Mouse (Mus musculus) hindbrain, embryonic 14.5 days (tissue): ENCODE measurements around the gene Gm12216. TPM values are rescaled to one million over a fixed set of nuclear protein-coding genes. Genes with fewer than 3 reads are reported as not detected.

Experiments used
- ATAC-seq: fragments of 200-750 bp; cut with Nextera tagmentation; 2 replicates; pipeline ENCODE4 v1.8.0; 2017; ENCODE audit warnings: moderate number of reproducible peaks, mild to moderate bottlenecking, moderate TSS enrichment, moderate library complexity; ENCODE audit not compliant: low FRiP score
- DNase-seq: peaks from one replicate; pipeline ENCODE4 v3.0.0-alpha.2; 2015; ENCODE audit warnings: low spot score
- H3K27ac ChIP-seq: fragments of 300-500 bp; sonication (generic); 2 replicates; pipeline ENCODE4 v1.5.1; 2014; ENCODE audit warnings: mild to moderate bottlenecking, moderate library complexity
- H3K27me3 ChIP-seq: fragments of 300-500 bp; sonication (generic); 2 replicates; pipeline ENCODE4 v1.6.1; 2014; ENCODE audit warnings: mild to moderate bottlenecking, low read length, mixed read lengths; ENCODE audit not compliant: control insufficient read depth, insufficient read depth
- H3K36me3 ChIP-seq: fragments of 300-500 bp; sonication (generic); replicated peaks from 2 replicates; pipeline ENCODE4 v1.6.1; 2014; ENCODE audit not compliant: control insufficient read depth, insufficient read depth
- H3K4me1 ChIP-seq: fragments of 300-500 bp; sonication (generic); replicated peaks from 2 replicates; pipeline ENCODE4 v1.6.1; 2014; ENCODE audit warnings: antibody characterized with exemption, low read length, mixed read lengths; ENCODE audit not compliant: control insufficient read depth, insufficient read depth
- H3K4me2 ChIP-seq: fragments of 300-500 bp; sonication (generic); replicated peaks from 2 replicates; pipeline ENCODE4 v1.6.1; 2014; ENCODE audit warnings: mild to moderate bottlenecking, moderate library complexity
- H3K4me3 ChIP-seq: fragments of 300-500 bp; sonication (generic); replicated peaks from 2 replicates; pipeline ENCODE4 v1.5.1; 2014; ENCODE audit warnings: mild to moderate bottlenecking, low read length
- H3K9ac ChIP-seq: fragments of 300-500 bp; sonication (generic); 2 replicates; pipeline ENCODE4 v1.6.1; 2014
- H3K9me3 ChIP-seq: fragments of 300-500 bp; sonication (generic); 2 replicates; pipeline ENCODE4 v1.6.1; 2016; ENCODE audit warnings: low read length; ENCODE audit not compliant: control insufficient read depth
- WGBS: fragments of 180-500 bp; shearing (Covaris S2); extraction: QIAGEN DNeasy Blood & Tissue Kit; methylation state at CpG from one replicate; pipeline ENCODE4 v1.1.7; 2014; 5-methylcytosine and 5-hydroxymethylcytosine counted together
- microRNA-seq: library from miRNA; unstranded; fragments of <30 nt; microRNA quantifications from one replicate; pipeline ENCODE4, GENCODE M21; 2016
- polyA plus RNA-seq: library from polyadenylated mRNA; unstranded; fragments of >200 nt; fragmentation: Nextera tagmentation; extraction: Ambion mirVana; gene quantifications from 2 replicates; pipeline ENCODE4 v1.2.1, GENCODE M21; 2014

Gene Gm12216
- polyA plus RNA-seq, 1 experiment from 2014 or later: not detected

GRCm38 (mm10) chr11:53734431-53734830, 124.6 kb downstream of the Gm12216 start:
- H3K9ac ChIP-seq: no peak overlapping the region
- DNase-seq: no peak
- H3K4me1 ChIP-seq: no peaks in the 10 kb centered on the region
- ATAC-seq: no peak
- no peak overlapping the region for H3K4me2 ChIP-seq
- H3K9me3 ChIP-seq: no peaks in the 10 kb centered on the region
- 83% methylated on average over 2 of the region's 2 CpGs for WGBS
- H3K36me3 ChIP-seq: no peaks in the 10 kb centered on the region
- H3K27me3 ChIP-seq: no peaks in the 10 kb centered on the region
- no peak overlapping the region for H3K27ac ChIP-seq
- H3K4me3 ChIP-seq: no peak overlapping the region

- Histone ChIP-seq H3K9me3 (no peaks in the 10 kb centered on the region), H3K27ac (no peak overlapping the region), H3K36me3 (no peaks in the 10 kb centered on the region), H3K4me2 (no peak overlapping the region), H3K27me3 (no peaks in the 10 kb centered on the region), H3K4me3 (no peak overlapping the region), H3K9ac (no peak overlapping the region), H3K4me1 (no peaks in the 10 kb centered on the region)
- ATAC-seq (no peak), DNase-seq (no peak)
- 85% methylated on average over 7 of the region's 7 CpGs for WGBS
Observed at GRCm38 (mm10) chr11:53733824-53734223, 125.2 kb downstream of the Gm12216 start.

Small RNA genes within 50 kb of the gene (microRNA-seq; reads per million reads assigned to microRNA genes)
- gene Mir7671: not detected

Other genes with a start within 250 kb of the Gm12216 start
- gene Il4, start 240.6 kb downstream of the Gm12216 start, polyA plus RNA-seq: 8.3 and 8.5 TPM in 2 replicates
- gene Il13, start 224.6 kb downstream of the Gm12216 start, polyA plus RNA-seq: not detected in 2 replicates
- 10.7 and 10.8 TPM in 2 replicates for gene Rad50, start 151.9 kb downstream of the Gm12216 start, polyA plus RNA-seq
- not detected in 2 replicates for gene Il5, start 138.5 kb downstream of the Gm12216 start, polyA plus RNA-seq
- gene Irf1, start 89.2 kb downstream of the Gm12216 start, polyA plus RNA-seq: 2.7 and 3.1 TPM in 2 replicates
- gene Gm17334, start 86.1 kb downstream of the Gm12216 start, polyA plus RNA-seq: not detected in 2 replicates
- gene Slc22a5, start 32.4 kb upstream of the Gm12216 start, polyA plus RNA-seq: 11.9 and 12.9 TPM in 2 replicates
- gene Slc22a21, start 121.1 kb upstream of the Gm12216 start, polyA plus RNA-seq: 3.1 and 4.6 TPM in 2 replicates
- 3.4 and 4.0 TPM in 2 replicates for gene Slc22a4, start 168.8 kb upstream of the Gm12216 start, polyA plus RNA-seq
- 26.3 and 30.0 TPM in 2 replicates for gene Pdlim4, start 209.8 kb upstream of the Gm12216 start, polyA plus RNA-seq
- 8.9 and 10.4 TPM in 2 replicates for gene P4ha2, start 240.8 kb upstream of the Gm12216 start, polyA plus RNA-seq